Mouse (Mus musculus) lung, embryonic 15.5 days (tissue): ENCODE data around the gene Mad1l1. TPM values are rescaled to one million over a fixed set of nuclear protein-coding genes. Genes with fewer than 3 reads are reported as not detected.

Experiments
- ATAC-seq: fragments of 200-750 bp; cut with Nextera tagmentation; 2 replicates; pipeline ENCODE4 v1.8.0; 2017; ENCODE audit warnings: moderate number of reproducible peaks, borderline replicate concordance; ENCODE audit not compliant: low FRiP score, low TSS enrichment; ENCODE audit errors: extremely low read depth
- H3K27ac ChIP-seq: fragments of 300-500 bp; sonication (generic); 2 replicates; pipeline ENCODE4 v1.5.1; 2015; ENCODE audit warnings: moderate library complexity, mild to moderate bottlenecking, inconsistent platforms
- H3K27me3 ChIP-seq: fragments of 300-500 bp; sonication (generic); 2 replicates; pipeline ENCODE4 v1.6.1; 2015; ENCODE audit warnings: inconsistent platforms
- H3K36me3 ChIP-seq: fragments of 300-500 bp; sonication (generic); 2 replicates; pipeline ENCODE4 v1.6.1; 2015; ENCODE audit warnings: inconsistent platforms
- H3K4me1 ChIP-seq: fragments of 300-500 bp; sonication (generic); 2 replicates; pipeline ENCODE4 v1.6.1; 2015; ENCODE audit warnings: inconsistent platforms
- H3K4me2 ChIP-seq: fragments of 300-500 bp; sonication (generic); 2 replicates; pipeline ENCODE4 v1.6.1; 2015; ENCODE audit warnings: inconsistent platforms, mild to moderate bottlenecking, moderate library complexity
- H3K4me3 ChIP-seq: fragments of 300-500 bp; sonication (generic); 2 replicates; pipeline ENCODE4 v1.5.1; 2015; ENCODE audit warnings: mild to moderate bottlenecking, inconsistent platforms
- H3K9ac ChIP-seq: fragments of 300-500 bp; sonication (generic); 2 replicates; pipeline ENCODE4 v1.6.1; 2015; ENCODE audit warnings: inconsistent platforms
- H3K9me3 ChIP-seq: fragments of 300-500 bp; sonication (generic); 2 replicates; pipeline ENCODE4 v1.6.1; 2016; ENCODE audit warnings: inconsistent platforms
- WGBS: fragments of 180-500 bp; shearing (Covaris S2); methylation state at CpG from one replicate; pipeline ENCODE4 v1.1.7; 2015; 5-methylcytosine and 5-hydroxymethylcytosine counted together
- polyA plus RNA-seq: library from polyadenylated mRNA; unstranded; fragments of >200 nt; fragmentation: Nextera tagmentation; extraction: Ambion mirVana; gene quantifications from 2 replicates; pipeline ENCODE4 v1.2.1, GENCODE M21; 2015

Mad1l1 gene
- polyA plus RNA-seq, 1 experiment from 2014 or later: 61.3 TPM

DNA sequence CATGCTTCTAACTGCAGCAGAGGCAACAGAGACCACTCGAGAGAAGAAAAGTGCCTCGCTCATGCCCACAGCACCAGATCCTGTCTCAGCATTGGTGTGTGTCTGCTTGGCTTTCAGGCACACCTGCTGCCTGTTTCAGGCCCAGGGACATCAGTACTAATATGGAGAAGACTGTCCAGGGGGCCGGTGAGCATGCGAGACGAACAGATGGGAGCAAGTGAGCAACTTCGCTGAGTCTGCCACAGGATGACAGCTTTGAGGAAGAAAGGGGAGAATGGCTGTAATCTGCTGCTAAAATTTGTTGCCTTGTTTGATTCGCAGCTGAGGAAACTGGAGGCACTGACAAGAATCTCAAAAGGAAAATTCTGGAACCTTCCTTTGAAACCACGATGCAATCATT lies 227.9 kb downstream of the Mad1l1 start:
- no peak overlapping the region for H3K27ac ChIP-seq
- H3K27me3 ChIP-seq: no peaks in the 10 kb centered on the region
- no peaks in the 10 kb centered on the region for H3K9me3 ChIP-seq
- H3K4me2 ChIP-seq: no peak overlapping the region
- WGBS: 89% methylated on average over 8 of the region's 8 CpGs
- H3K9ac ChIP-seq: no peak overlapping the region
- no peak for ATAC-seq
- H3K4me1 ChIP-seq: peaks cover 10% of the 10 kb centered on the region; the same call in 1 of the 2 replicates
- no peak overlapping the region for H3K4me3 ChIP-seq
- 0 out of 2 replicates have a peak, but pooled peaks cover under 1% of the 10 kb centered on the region for H3K36me3 ChIP-seq

DNA sequence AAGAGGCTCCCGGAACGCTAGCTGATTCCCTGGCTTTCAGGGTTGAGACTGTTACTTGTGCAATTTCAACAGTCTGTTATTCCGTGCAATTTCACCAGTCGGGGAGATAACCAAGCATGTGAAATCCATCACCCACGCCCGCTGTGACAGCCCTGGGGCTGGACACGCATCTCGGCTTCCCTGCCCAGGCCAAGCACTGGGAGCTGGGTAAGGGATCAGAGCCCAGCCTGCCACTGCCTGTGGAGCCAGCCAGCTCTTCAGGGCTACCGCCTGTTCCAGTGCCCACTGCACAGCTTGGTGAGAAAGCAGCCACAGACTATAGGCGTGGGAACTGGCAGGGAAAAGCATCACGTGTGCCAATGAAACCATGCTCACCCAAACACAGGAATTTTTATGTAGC lies 229.8 kb downstream of the Mad1l1 start:
- Histone ChIP-seq H3K4me2 (no peak overlapping the region), H3K27me3 (no peaks in the 10 kb centered on the region), H3K9ac (no peak overlapping the region), H3K4me1 (peaks cover 10% of the 10 kb centered on the region; the same call in 1 of the 2 replicates), H3K36me3 (0 out of 2 replicates have a peak, but pooled peaks cover 6% of the 10 kb centered on the region), H3K27ac (peak overlapping the region; percentile 49; the same call in 1 of the 2 replicates), H3K4me3 (no peak overlapping the region), H3K9me3 (no peaks in the 10 kb centered on the region)
- peak; percentile 83 for ATAC-seq
- WGBS: 50% methylated on average over 11 of the region's 11 CpGs

DNA sequence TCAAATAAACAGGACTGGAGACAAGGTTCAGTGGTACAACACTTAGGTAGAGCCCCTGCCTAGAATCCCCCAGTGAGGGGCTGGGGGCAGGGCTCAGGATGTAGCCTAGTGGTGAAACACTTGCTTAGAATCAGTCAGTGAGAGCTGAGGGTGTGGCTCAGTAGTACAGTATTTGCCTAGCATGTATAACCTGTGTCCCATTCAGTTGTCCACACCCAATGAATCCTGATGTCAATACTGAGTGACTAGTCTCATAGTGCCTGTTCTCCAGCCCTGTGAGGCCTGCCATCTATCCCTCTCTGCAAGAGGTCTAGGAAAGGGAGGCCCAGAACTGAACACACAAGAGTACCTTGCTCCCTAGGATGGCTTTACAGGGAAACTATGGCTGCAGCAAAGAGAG lies 232.1 kb downstream of the Mad1l1 start:
- ATAC-seq: no peak

DNA sequence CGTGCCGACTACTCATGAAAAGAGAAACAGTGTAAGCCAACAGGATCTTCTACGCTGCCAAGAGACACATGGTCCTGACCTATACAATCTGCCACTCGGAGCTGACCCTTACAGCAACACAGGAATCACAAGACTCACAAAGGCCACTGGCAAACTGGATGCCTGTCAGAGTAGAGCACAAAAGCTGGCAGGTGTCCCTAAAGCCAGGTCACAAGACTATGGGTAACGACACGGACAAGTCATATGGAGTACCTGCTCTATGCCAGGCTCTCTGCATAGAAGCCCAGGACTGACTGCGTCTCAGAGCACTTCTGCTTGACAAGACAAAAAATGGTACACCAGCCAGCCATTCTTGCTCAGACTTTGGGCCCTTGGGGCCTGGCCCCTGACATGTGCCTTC lies 234.1 kb downstream of the Mad1l1 start:
- no peaks in the 10 kb centered on the region for H3K27me3 ChIP-seq
- H3K9me3 ChIP-seq: no peaks in the 10 kb centered on the region
- no peak overlapping the region for H3K4me2 ChIP-seq
- no peak overlapping the region for H3K4me3 ChIP-seq
- ATAC-seq: no peak
- no peak overlapping the region for H3K27ac ChIP-seq
- H3K36me3 ChIP-seq: 0 out of 2 replicates have a peak, but pooled peaks cover 6% of the 10 kb centered on the region
- 89% methylated on average over 7 of the region's 7 CpGs for WGBS
- peaks cover 9% of the 10 kb centered on the region; the same call in 1 of the 2 replicates for H3K4me1 ChIP-seq
- H3K9ac ChIP-seq: no peak overlapping the region

More for the DNA sequence above, 232.1 kb downstream of the Mad1l1 start:
- Histone ChIP-seq H3K9ac (no peak overlapping the region), H3K27ac (no peak overlapping the region), H3K4me3 (no peak overlapping the region), H3K4me1 (peaks cover 10% of the 10 kb centered on the region; the same call in 1 of the 2 replicates), H3K27me3 (no peaks in the 10 kb centered on the region), H3K9me3 (no peaks in the 10 kb centered on the region), H3K4me2 (no peak overlapping the region), H3K36me3 (0 out of 2 replicates have a peak, but pooled peaks cover 6% of the 10 kb centered on the region)

DNA sequence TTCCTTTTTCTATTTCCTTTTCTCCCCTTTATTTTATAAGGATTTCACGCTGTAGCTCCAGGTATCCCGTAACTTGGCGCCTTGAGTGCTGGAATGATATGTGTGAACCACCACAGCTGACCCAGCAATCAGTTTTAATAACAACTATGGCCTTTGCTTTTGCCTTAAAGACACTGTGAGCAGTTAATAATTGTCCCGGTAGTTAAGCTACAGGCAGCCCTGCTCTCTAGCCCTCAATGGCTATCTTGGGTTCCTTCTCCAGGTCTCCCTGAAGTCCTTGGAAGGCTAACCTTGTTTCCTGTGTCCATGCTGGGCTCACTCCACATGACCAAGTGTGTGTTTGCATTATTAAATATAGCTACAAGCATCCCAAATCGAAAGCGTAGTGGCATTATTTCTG lies 237.0 kb downstream of the Mad1l1 start:
- Histone ChIP-seq H3K9ac (no peak overlapping the region), H3K4me3 (no peak overlapping the region), H3K4me1 (no peaks in the 10 kb centered on the region), H3K4me2 (no peak overlapping the region), H3K9me3 (no peaks in the 10 kb centered on the region), H3K27ac (no peak overlapping the region), H3K27me3 (no peaks in the 10 kb centered on the region), H3K36me3 (0 out of 2 replicates have a peak, but pooled peaks cover 9% of the 10 kb centered on the region)
- WGBS: 91% methylated on average over 6 of the region's 6 CpGs
- no peak for ATAC-seq

- no peak for ATAC-seq
These were observed 237.4 kb downstream of the Mad1l1 start for GRCm38 (mm10) chr5:140083911-140084310.

GRCm38 (mm10) chr5:140082204-140082812 lies 239.0 kb downstream of the Mad1l1 start:
- H3K4me2 ChIP-seq: no peak overlapping the region
- H3K27me3 ChIP-seq: no peaks in the 10 kb centered on the region
- 0 out of 2 replicates have a peak, but pooled peaks cover 3% of the 10 kb centered on the region for H3K36me3 ChIP-seq
- H3K4me3 ChIP-seq: no peak overlapping the region
- WGBS: 41% methylated on average over 11 of the region's 11 CpGs
- H3K9ac ChIP-seq: no peak overlapping the region
- 0 out of 2 replicates have a peak, but pooled peaks have one; percentile 19 for ATAC-seq
- H3K9me3 ChIP-seq: no peaks in the 10 kb centered on the region
- no peaks in the 10 kb centered on the region for H3K4me1 ChIP-seq
- H3K27ac ChIP-seq: no peak overlapping the region

More at GRCm38 (mm10) chr5:140083911-140084310, 237.4 kb downstream of the Mad1l1 start:
- H3K9me3 ChIP-seq: no peaks in the 10 kb centered on the region
- H3K27me3 ChIP-seq: no peaks in the 10 kb centered on the region
- H3K9ac ChIP-seq: no peak overlapping the region
- 80% methylated on average over 5 of the region's 5 CpGs for WGBS
- H3K4me3 ChIP-seq: no peak overlapping the region
- H3K4me1 ChIP-seq: no peaks in the 10 kb centered on the region
- H3K4me2 ChIP-seq: no peak overlapping the region
- H3K36me3 ChIP-seq: 0 out of 2 replicates have a peak, but pooled peaks cover 9% of the 10 kb centered on the region
- H3K27ac ChIP-seq: no peak overlapping the region

GRCm38 (mm10) chr5:140081084-140081483 lies 240.3 kb downstream of the Mad1l1 start:
- no peak overlapping the region for H3K4me2 ChIP-seq
- WGBS: 81% methylated on average over 10 of the region's 10 CpGs
- no peaks in the 10 kb centered on the region for H3K27me3 ChIP-seq
- H3K9ac ChIP-seq: no peak overlapping the region
- no peaks in the 10 kb centered on the region for H3K9me3 ChIP-seq
- ATAC-seq: no peak
- H3K27ac ChIP-seq: no peak overlapping the region
- no peaks in the 10 kb centered on the region for H3K4me1 ChIP-seq
- H3K4me3 ChIP-seq: no peak overlapping the region
- H3K36me3 ChIP-seq: 0 out of 2 replicates have a peak, but pooled peaks cover 3% of the 10 kb centered on the region

DNA sequence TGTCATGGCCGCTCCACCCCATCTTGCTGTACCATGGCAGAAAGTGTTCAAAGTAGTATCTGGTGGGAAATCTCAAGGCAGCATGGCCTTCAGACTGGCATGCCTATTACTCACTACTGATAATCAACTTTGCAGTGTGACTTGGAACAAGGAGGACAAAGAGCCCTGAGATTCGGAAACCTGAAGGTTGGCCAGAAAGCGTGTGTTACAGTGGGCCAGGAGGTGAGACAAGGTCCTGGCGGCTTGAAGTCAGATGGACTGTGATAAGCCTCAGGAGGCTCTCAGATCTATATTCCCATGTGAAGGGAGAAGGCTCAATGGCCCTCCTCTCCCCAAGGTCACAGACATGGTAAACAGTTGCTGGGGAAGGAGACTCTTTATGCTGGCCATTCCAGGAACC lies 241.8 kb downstream of the Mad1l1 start:
- WGBS: 86% methylated on average over 4 of the region's 4 CpGs
- no peak for ATAC-seq

GRCm38 (mm10) chr5:140078406-140078805 lies 242.9 kb downstream of the Mad1l1 start:
- H3K27me3 ChIP-seq: no peaks in the 10 kb centered on the region
- no peaks in the 10 kb centered on the region for H3K4me1 ChIP-seq
- ATAC-seq: no peak
- H3K9ac ChIP-seq: no peak overlapping the region
- no peak overlapping the region for H3K4me2 ChIP-seq
- no peaks in the 10 kb centered on the region for H3K9me3 ChIP-seq
- no peak overlapping the region for H3K27ac ChIP-seq
- 0 out of 2 replicates have a peak, but pooled peaks cover 3% of the 10 kb centered on the region for H3K36me3 ChIP-seq
- H3K4me3 ChIP-seq: no peak overlapping the region
- 94% methylated on average over 3 of the region's 3 CpGs for WGBS

More for the DNA sequence above, 241.8 kb downstream of the Mad1l1 start:
- H3K27ac ChIP-seq: no peak overlapping the region
- H3K4me2 ChIP-seq: no peak overlapping the region
- no peaks in the 10 kb centered on the region for H3K4me1 ChIP-seq
- no peak overlapping the region for H3K9ac ChIP-seq
- 0 out of 2 replicates have a peak, but pooled peaks cover 3% of the 10 kb centered on the region for H3K36me3 ChIP-seq
- H3K27me3 ChIP-seq: no peaks in the 10 kb centered on the region
- no peaks in the 10 kb centered on the region for H3K9me3 ChIP-seq
- H3K4me3 ChIP-seq: no peak overlapping the region

DNA sequence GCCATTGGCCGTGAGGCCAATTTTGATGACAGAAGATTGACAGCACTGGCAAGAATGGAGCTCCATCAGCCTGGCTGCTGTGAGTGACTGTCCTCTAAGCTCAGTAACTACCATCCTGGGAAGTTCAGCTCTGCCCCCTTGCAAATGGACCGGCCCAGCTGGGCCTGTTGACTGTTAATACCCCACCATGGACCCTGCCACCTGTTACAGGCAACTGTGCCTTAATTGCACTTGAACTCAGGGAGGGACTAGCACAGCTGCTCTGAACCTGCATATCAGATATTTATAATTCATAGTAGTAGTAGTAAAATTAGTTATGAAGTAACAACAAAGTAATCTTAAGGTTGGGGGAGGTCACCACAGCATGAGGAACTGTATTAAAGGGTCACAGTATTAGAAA lies 244.9 kb downstream of the Mad1l1 start:
- no peaks in the 10 kb centered on the region for H3K36me3 ChIP-seq
- 92% methylated on average over 2 of the region's 2 CpGs for WGBS
- no peak for ATAC-seq

DNA sequence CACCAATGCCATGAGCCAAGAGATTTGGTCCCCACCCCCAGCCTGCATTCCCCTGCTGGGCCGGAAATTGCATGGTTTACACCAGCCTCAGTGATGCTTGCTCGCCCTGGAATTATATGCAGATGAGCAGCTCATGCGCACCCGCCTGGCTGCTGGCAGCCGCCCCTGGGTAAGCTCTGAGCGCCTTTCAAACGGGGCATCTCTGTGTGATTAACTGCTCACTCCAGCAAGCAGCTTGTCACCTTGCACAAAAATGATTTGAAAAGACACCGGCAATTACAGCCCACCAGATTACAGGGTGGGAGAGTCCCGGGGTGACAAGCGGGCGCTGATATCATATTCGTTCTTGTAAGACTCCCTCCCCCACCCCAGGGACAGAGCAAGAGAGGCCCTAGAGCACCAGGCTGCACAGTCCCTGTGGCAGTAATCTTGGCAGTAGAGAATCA lies 247.7 kb downstream of the Mad1l1 start:
- Histone ChIP-seq H3K27me3 (no peaks in the 10 kb centered on the region), H3K27ac (no peak overlapping the region), H3K4me2 (no peak overlapping the region), H3K4me1 (no peaks in the 10 kb centered on the region), H3K4me3 (no peak overlapping the region), H3K36me3 (no peaks in the 10 kb centered on the region), H3K9me3 (no peaks in the 10 kb centered on the region), H3K9ac (no peak overlapping the region)
- no peak for ATAC-seq
- WGBS: 55% methylated on average over 12 of the region's 12 CpGs

More for the DNA sequence above, 244.9 kb downstream of the Mad1l1 start:
- H3K4me1 ChIP-seq: no peaks in the 10 kb centered on the region
- no peak overlapping the region for H3K4me2 ChIP-seq
- H3K9ac ChIP-seq: no peak overlapping the region
- no peaks in the 10 kb centered on the region for H3K9me3 ChIP-seq
- H3K27me3 ChIP-seq: no peaks in the 10 kb centered on the region
- no peak overlapping the region for H3K4me3 ChIP-seq
- H3K27ac ChIP-seq: no peak overlapping the region
